Mouse (Mus musculus) left cerebral cortex, postnatal 4 days (tissue): ENCODE results near the gene Me3. TPM values are rescaled to one million over a fixed set of nuclear protein-coding genes. Genes with fewer than 3 reads are reported as not detected.
A peak's percentile ranks its signal among the peaks of the same experiment; 100 is the strongest.

ENCODE experiments used
- DNase-seq: peaks from one replicate; pipeline ENCODE4 v3.0.0-alpha.2; 2022
- intact Hi-C: fragments of 180-260 bp; cut with DNase I; formaldehyde crosslinking; loops from one replicate; pipeline ENCODE4 v1.15.1; 2025
- total RNA-seq, 2 experiments: library from RNA; stranded (reverse); gene quantifications; 2 replicates each; pipeline ENCODE4 v1.2.3; 2021

The Me3 gene
- total RNA-seq, 2 experiments from 2014 or later = 26.5 to 31.7 TPM

DNA sequence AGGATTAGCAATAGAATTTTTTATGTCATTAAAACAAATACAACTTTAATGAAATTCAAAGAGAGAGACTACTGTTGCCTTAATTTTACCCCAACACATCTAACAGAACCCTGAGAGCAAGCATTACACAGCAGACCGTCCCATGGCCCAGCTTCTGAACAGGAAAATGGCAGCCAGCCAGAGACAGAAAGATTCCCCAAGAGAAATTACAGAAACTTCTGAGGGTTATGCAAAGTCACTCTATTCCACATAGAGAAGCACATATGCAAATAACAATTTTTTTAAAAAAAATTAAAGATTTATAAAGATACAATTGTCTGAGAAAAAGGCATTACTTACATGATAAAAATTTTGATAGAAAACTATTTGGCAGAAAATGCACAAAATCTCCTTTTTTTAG, 247.5 kb downstream of the Me3 start:
- DNase-seq = no peak
- intact Hi-C loops = no loop called here

- intact Hi-C loops = no loop called here
- DNase-seq = no peak
Observed at GRCm38 (mm10) chr7:89884551-89884950, 252.4 kb downstream of the Me3 start.

DNA sequence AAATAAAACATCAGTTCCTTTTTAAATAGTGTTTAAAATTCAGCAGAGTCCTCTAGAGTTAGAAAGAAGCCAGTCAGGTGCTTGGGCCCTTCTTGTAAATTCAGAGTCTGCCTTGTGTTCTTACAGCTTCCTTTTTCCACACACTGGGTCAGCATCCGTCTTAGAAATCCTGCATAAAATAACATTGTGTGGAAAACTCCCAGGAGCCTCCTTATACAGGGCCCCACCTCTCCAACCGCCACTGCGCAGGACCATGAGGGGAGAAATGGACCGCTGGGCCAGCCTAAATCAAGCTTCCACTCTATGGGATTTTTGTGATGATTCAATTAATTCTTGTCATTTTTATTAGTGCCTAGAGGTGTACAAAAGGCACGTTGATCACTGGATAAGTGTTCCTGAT, 259.2 kb downstream of the Me3 start:
- DNase-seq = no peak
- intact Hi-C loops = no loop called here

DNA sequence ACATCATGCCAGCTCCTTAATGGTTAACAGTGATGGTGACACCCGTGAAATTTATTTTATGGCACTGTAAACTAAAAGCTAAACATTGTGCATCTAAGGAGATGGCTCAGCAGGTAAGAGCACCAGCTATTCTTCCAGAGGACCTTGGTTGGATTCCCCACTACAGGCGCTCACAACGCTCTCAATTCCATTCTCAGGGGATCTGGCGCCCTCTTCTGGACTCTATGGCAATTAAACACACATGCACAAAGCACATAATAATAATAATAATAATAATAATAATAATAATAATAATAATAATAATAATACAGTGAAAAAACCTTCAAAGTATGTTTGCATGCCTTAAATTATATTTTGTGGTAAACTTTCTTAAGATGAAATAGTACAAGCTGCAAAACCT, 259.7 kb downstream of the Me3 start:
- DNase-seq = peak; percentile 23
- intact Hi-C loops = no loop called here

DNA sequence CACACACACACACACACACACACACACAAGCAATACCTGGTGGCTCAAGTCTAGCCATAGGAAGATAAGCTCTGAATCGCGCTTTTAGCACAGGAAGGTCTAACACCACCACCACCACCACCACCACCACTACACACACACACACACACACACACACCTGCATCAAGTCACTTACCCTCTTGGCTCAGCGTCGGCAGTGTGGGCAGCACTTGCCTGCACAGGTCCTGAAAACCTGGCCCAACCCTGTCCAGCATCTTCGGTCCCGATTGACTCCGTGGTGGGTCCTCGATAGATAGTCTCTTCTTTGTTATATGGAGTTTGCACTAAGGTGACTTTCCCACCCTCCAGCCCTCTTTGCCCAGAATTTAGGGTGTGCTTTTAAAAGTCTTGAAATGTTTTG, 270.8 kb downstream of the Me3 start:
- DNase-seq = no peak
- intact Hi-C loops = no loop called here

GRCm38 (mm10) chr7:89903442-89904343, 271.5 kb downstream of the Me3 start, which contains the start of gene Ccdc81:
Gene Ccdc81 (minus strand): TSS chr7:89903629.
- intact Hi-C loops = no loop called here

More at GRCm38 (mm10) chr7:89903442-89904343, 271.5 kb downstream of the Me3 start, which contains the start of gene Ccdc81:
- no peak for DNase-seq

Other genes starting within 250 kb of the Me3 start
- 10 to 100 TPM; 49.4 to 54.6 TPM for gene Tmem135, start 228.2 kb upstream of the Me3 start, total RNA-seq
- gene Fzd4, start 228.0 kb upstream of the Me3 start, total RNA-seq = 1 to 10 TPM; 4.9 to 5.1 TPM
- 1 to 10 TPM; 4.0 to 5.1 TPM for gene Prss23, start 105.2 kb upstream of the Me3 start, total RNA-seq